Mouse (Mus musculus): ENCODE data around the gene 4930550C14Rik.

Gene 4930550C14Rik

GRCm38 (mm10) chr9:53399537-53399936 is 2.6 kb upstream of the 4930550C14Rik start:
- no peak overlapping the region for H3K4me3 ChIP-seq (replicated peaks; ENCODE audit: low read length)
- H3K27me3 ChIP-seq (ENCODE audit: insufficient read depth, low read length), result no peaks in the 10 kb centered on the region
- no peaks in the 10 kb centered on the region for H3K36me3 ChIP-seq (ENCODE audit: insufficient read depth, low read length)
- peaks cover 41% of the 10 kb centered on the region for H3K4me1 ChIP-seq (replicated peaks; ENCODE audit: low read depth, low read length)
- TF ChIP-seq NANOG (IDR thresholded peaks at IDR 0.05; ENCODE audit: borderline replicate concordance, low read length) (no peak), POU5F1 (IDR thresholded peaks at IDR 0.05; ENCODE audit: borderline replicate concordance, low read length) (no peak), CTCF (conservative IDR thresholded peaks at IDR 0.05; ENCODE audit: low read length) (no peak)
- H3K9me3 ChIP-seq (ENCODE audit: low read length), result no peaks in the 10 kb centered on the region

GRCm38 (mm10) chr9:53400696-53401095 is 1.4 kb upstream of the 4930550C14Rik start:
- no peak overlapping the region for H3K4me3 ChIP-seq (replicated peaks; ENCODE audit: low read length)
- no peaks in the 10 kb centered on the region for H3K9me3 ChIP-seq (ENCODE audit: low read length)
- no peaks in the 10 kb centered on the region for H3K27me3 ChIP-seq (ENCODE audit: insufficient read depth, low read length)
- no peaks in the 10 kb centered on the region for H3K36me3 ChIP-seq (ENCODE audit: insufficient read depth, low read length)
- TF ChIP-seq NANOG (IDR thresholded peaks at IDR 0.05; ENCODE audit: borderline replicate concordance, low read length), result no peak
- TF ChIP-seq POU5F1 (IDR thresholded peaks at IDR 0.05; ENCODE audit: borderline replicate concordance, low read length), result no peak
- TF ChIP-seq CTCF (conservative IDR thresholded peaks at IDR 0.05; ENCODE audit: low read length), result no peak
- peaks cover 50% of the 10 kb centered on the region for H3K4me1 ChIP-seq (replicated peaks; ENCODE audit: low read depth, low read length)

GRCm38 (mm10) chr9:53401146-53401545 is 979 bp upstream of the 4930550C14Rik start:
- Histone ChIP-seq H3K9me3 (ENCODE audit: low read length) (no peaks in the 10 kb centered on the region), H3K36me3 (ENCODE audit: insufficient read depth, low read length) (no peaks in the 10 kb centered on the region), H3K4me3 (replicated peaks; ENCODE audit: low read length) (no peak overlapping the region), H3K4me1 (replicated peaks; ENCODE audit: low read depth, low read length) (peaks cover 54% of the 10 kb centered on the region), H3K27me3 (ENCODE audit: insufficient read depth, low read length) (no peaks in the 10 kb centered on the region)
- no peak for TF ChIP-seq NANOG (IDR thresholded peaks at IDR 0.05; ENCODE audit: borderline replicate concordance, low read length)
- TF ChIP-seq CTCF (conservative IDR thresholded peaks at IDR 0.05; ENCODE audit: low read length), result no peak
- TF ChIP-seq POU5F1 (IDR thresholded peaks at IDR 0.05; ENCODE audit: borderline replicate concordance, low read length), result no peak

- H3K4me1 ChIP-seq (replicated peaks; ENCODE audit: low read depth, low read length), result peaks cover 49% of the 10 kb centered on the region
- TF ChIP-seq CTCF (conservative IDR thresholded peaks at IDR 0.05; ENCODE audit: low read length), result no peak
- no peak for TF ChIP-seq NANOG (IDR thresholded peaks at IDR 0.05; ENCODE audit: borderline replicate concordance, low read length)
- no peak for TF ChIP-seq POU5F1 (IDR thresholded peaks at IDR 0.05; ENCODE audit: borderline replicate concordance, low read length)
- no peaks in the 10 kb centered on the region for H3K9me3 ChIP-seq (ENCODE audit: low read length)
- H3K27me3 ChIP-seq (ENCODE audit: insufficient read depth, low read length), result no peaks in the 10 kb centered on the region
- H3K4me3 ChIP-seq (replicated peaks; ENCODE audit: low read length), result peak overlapping the region; percentile 82
- H3K36me3 ChIP-seq (ENCODE audit: insufficient read depth, low read length), result no peaks in the 10 kb centered on the region
Observed at GRCm38 (mm10) chr9:53402991-53403390, 866 bp downstream of the 4930550C14Rik start.

GRCm38 (mm10) chr9:53404050-53404752 is 2.1 kb downstream of the 4930550C14Rik start:
- TF ChIP-seq NANOG (IDR thresholded peaks at IDR 0.05; ENCODE audit: borderline replicate concordance, low read length) (no peak), CTCF (conservative IDR thresholded peaks at IDR 0.05; ENCODE audit: low read length) (no peak), POU5F1 (IDR thresholded peaks at IDR 0.05; ENCODE audit: borderline replicate concordance, low read length) (no peak)
- H3K4me1 ChIP-seq (replicated peaks; ENCODE audit: low read depth, low read length), result peaks cover 47% of the 10 kb centered on the region
- peak overlapping the region; percentile 82 for H3K4me3 ChIP-seq (replicated peaks; ENCODE audit: low read length)

GRCm38 (mm10) chr9:53404753-53405722 is 2.9 kb downstream of the 4930550C14Rik start:
- Histone ChIP-seq H3K4me1 (replicated peaks; ENCODE audit: low read depth, low read length) (peaks cover 55% of the 10 kb centered on the region), H3K27me3 (ENCODE audit: insufficient read depth, low read length) (no peaks in the 10 kb centered on the region), H3K9me3 (ENCODE audit: low read length) (no peaks in the 10 kb centered on the region), H3K4me3 (replicated peaks; ENCODE audit: low read length) (peak overlapping the region; percentile 82), H3K36me3 (ENCODE audit: insufficient read depth, low read length) (no peaks in the 10 kb centered on the region)
- no peak for TF ChIP-seq POU5F1 (IDR thresholded peaks at IDR 0.05; ENCODE audit: borderline replicate concordance, low read length)
- TF ChIP-seq NANOG (IDR thresholded peaks at IDR 0.05; ENCODE audit: borderline replicate concordance, low read length), result no peak
- TF ChIP-seq CTCF (conservative IDR thresholded peaks at IDR 0.05; ENCODE audit: low read length), result no peak

More at GRCm38 (mm10) chr9:53404050-53404752, 2.1 kb downstream of the 4930550C14Rik start:
- Histone ChIP-seq H3K9me3 (ENCODE audit: low read length) (no peaks in the 10 kb centered on the region), H3K27me3 (ENCODE audit: insufficient read depth, low read length) (no peaks in the 10 kb centered on the region), H3K36me3 (ENCODE audit: insufficient read depth, low read length) (no peaks in the 10 kb centered on the region)

- Histone ChIP-seq H3K9me3 (ENCODE audit: low read length) (no peaks in the 10 kb centered on the region), H3K36me3 (ENCODE audit: insufficient read depth, low read length) (no peaks in the 10 kb centered on the region), H3K27me3 (ENCODE audit: insufficient read depth, low read length) (no peaks in the 10 kb centered on the region), H3K4me1 (replicated peaks; ENCODE audit: low read depth, low read length) (peaks cover 35% of the 10 kb centered on the region), H3K4me3 (replicated peaks; ENCODE audit: low read length) (no peak overlapping the region)
- TF ChIP-seq CTCF (conservative IDR thresholded peaks at IDR 0.05; ENCODE audit: low read length), result no peak
- TF ChIP-seq POU5F1 (IDR thresholded peaks at IDR 0.05; ENCODE audit: borderline replicate concordance, low read length), result no peak
- no peak for TF ChIP-seq NANOG (IDR thresholded peaks at IDR 0.05; ENCODE audit: borderline replicate concordance, low read length)
Observed at GRCm38 (mm10) chr9:53408548-53408947, 6.4 kb downstream of the 4930550C14Rik start.

- Histone ChIP-seq H3K36me3 (ENCODE audit: insufficient read depth, low read length) (no peaks in the 10 kb centered on the region), H3K27me3 (ENCODE audit: insufficient read depth, low read length) (no peaks in the 10 kb centered on the region), H3K4me3 (replicated peaks; ENCODE audit: low read length) (no peak overlapping the region), H3K4me1 (replicated peaks; ENCODE audit: low read depth, low read length) (peaks cover 35% of the 10 kb centered on the region), H3K9me3 (ENCODE audit: low read length) (no peaks in the 10 kb centered on the region)
- TF ChIP-seq POU5F1 (IDR thresholded peaks at IDR 0.05; ENCODE audit: borderline replicate concordance, low read length), result no peak
- no peak for TF ChIP-seq CTCF (conservative IDR thresholded peaks at IDR 0.05; ENCODE audit: low read length)
- no peak for TF ChIP-seq NANOG (IDR thresholded peaks at IDR 0.05; ENCODE audit: borderline replicate concordance, low read length)
Observed at GRCm38 (mm10) chr9:53408953-53409361, 6.8 kb downstream of the 4930550C14Rik start.
